Mouse (Mus musculus) heart, adult 2 months (tissue): ENCODE data around the gene Troap.

Source experiments
- CTCF ChIP-seq: fragments of 200-600 bp; IDR thresholded peaks from 2 replicates; pipeline ENCODE4 v1.8.1; 2022; ENCODE audit warnings: antibody characterized with exemption, mild to moderate bottlenecking, moderate library complexity
- EP300 ChIP-seq: fragments of 200-500 bp; IDR thresholded peaks from 2 replicates; pipeline ENCODE4 v1.6.1; 2011; ENCODE audit warnings: low read depth, low read length, control low read depth; ENCODE audit not compliant: insufficient read depth
- POLR2A ChIP-seq: fragments of 200-500 bp; IDR thresholded peaks from 2 replicates; pipeline ENCODE4 v1.6.1; 2011; ENCODE audit warnings: mild to moderate bottlenecking, low read depth, low read length, control low read depth; ENCODE audit not compliant: insufficient read depth

DNA sequence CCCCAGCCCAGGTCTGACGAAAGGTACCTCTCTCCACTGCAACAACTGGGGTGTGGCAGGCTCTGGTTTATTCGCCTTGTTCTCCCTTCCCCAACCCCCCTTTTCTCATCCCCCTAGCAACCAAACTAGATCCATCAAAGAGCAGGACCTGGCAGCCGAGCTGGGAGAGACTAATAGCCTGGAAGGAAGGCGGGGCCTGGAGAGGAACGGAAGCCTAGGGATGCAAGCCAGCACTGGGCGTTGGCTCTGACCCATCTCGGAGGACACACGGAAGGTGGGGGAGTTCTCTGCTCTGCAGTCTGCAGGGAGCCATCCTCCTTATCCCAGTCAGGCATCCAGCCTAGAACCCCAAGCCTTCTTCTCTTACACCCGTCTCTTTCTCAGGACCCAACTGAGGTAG, 21.0 kb upstream of the Troap start:
- TF ChIP-seq POLR2A (no peak), CTCF (no peak), EP300 (no peak)
